Mouse (Mus musculus) liver, embryonic 16.5 days (tissue): ENCODE data around the gene Sept12. TPM values are rescaled to one million over a fixed set of nuclear protein-coding genes. Genes with fewer than 3 reads are reported as not detected.

ENCODE experiments used
- ATAC-seq: fragments of 200-750 bp; cut with Nextera tagmentation; 2 replicates; pipeline ENCODE4 v1.8.0; 2017; ENCODE audit warnings: low read depth, mild to moderate bottlenecking, moderate number of reproducible peaks, moderate library complexity
- H3K27ac ChIP-seq: fragments of 300-500 bp; sonication (generic); 2 replicates; pipeline ENCODE4 v1.5.1; 2014; ENCODE audit warnings: mild to moderate bottlenecking, low read length
- H3K27me3 ChIP-seq: fragments of 300-500 bp; sonication (generic); 2 replicates; pipeline ENCODE4 v1.6.1; 2014; ENCODE audit warnings: low read depth, low read length, mixed read lengths; ENCODE audit not compliant: control insufficient read depth, insufficient read depth
- H3K36me3 ChIP-seq: fragments of 300-500 bp; sonication (generic); 2 replicates; pipeline ENCODE4 v1.6.1; 2014; ENCODE audit warnings: mild to moderate bottlenecking; ENCODE audit not compliant: control insufficient read depth, insufficient read depth
- H3K4me1 ChIP-seq: fragments of 300-500 bp; sonication (generic); 2 replicates; pipeline ENCODE4 v1.6.1; 2014; ENCODE audit warnings: low read depth, low read length, mixed read lengths; ENCODE audit not compliant: control insufficient read depth
- H3K4me2 ChIP-seq: fragments of 300-500 bp; sonication (generic); 2 replicates; pipeline ENCODE4 v1.6.1; 2014; ENCODE audit warnings: low read depth, low read length, mixed read lengths
- H3K4me3 ChIP-seq: fragments of 300-500 bp; sonication (generic); 2 replicates; pipeline ENCODE4 v1.5.1; 2014; ENCODE audit warnings: low read depth, mild to moderate bottlenecking, low read length
- H3K9ac ChIP-seq: fragments of 300-500 bp; sonication (generic); 2 replicates; pipeline ENCODE4 v1.6.1; 2014; ENCODE audit warnings: low read depth, low read length
- H3K9me3 ChIP-seq: fragments of 300-500 bp; sonication (generic); replicated peaks from 2 replicates; pipeline ENCODE4 v1.6.1; 2016; ENCODE audit warnings: low read length; ENCODE audit not compliant: control insufficient read depth
- WGBS: fragments of 180-500 bp; shearing (Covaris S2); extraction: QIAGEN DNeasy Blood & Tissue Kit; methylation state at CpG from one replicate; pipeline ENCODE4 v1.1.7; 2014; ENCODE audit not compliant: insufficient replicate concordance; 5-methylcytosine and 5-hydroxymethylcytosine counted together
- polyA plus RNA-seq: library from polyadenylated mRNA; unstranded; fragments of >200 nt; fragmentation: Nextera tagmentation; extraction: Ambion mirVana; gene quantifications from 2 replicates; pipeline ENCODE4 v1.2.1, GENCODE M21; 2015

Sept12 gene
- polyA plus RNA-seq, 1 experiment from 2014 or later: not detected

DNA sequence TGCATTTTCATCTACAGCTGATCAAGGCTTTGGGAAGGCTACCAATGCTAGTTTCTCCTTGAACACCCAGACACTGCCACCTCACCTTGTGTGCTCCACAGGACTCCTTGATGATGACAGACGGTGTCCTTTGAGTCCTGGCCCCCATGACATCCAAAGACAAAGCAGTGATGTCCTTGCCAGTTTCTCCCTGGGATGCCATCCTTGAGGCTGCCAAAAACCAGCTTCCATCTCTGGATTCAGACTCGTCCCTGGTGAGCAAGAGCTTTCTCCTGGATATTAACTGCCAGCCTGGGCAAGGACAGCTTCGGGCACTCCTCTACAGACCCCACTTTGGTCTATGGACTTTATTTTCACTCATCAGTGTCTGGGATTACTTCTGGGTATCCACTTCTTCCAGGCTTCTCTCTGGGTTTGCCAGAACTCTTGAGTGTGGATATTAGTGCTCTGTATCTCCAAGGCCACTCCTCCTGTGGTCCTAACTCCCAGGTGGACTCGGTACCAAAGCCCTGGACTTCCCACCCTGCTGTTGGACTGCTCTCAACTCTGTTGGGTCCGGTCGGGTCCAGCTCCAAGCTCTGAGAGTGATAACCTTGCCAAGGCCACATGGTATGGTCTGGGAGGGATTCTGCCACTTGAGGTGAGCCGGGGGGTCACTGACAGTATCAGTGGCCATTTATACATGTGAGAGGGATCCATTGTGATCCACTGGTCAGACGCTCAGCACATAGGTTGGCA lies 32.1 kb downstream of the Sept12 start:
- H3K4me3 ChIP-seq: no peak overlapping the region

DNA sequence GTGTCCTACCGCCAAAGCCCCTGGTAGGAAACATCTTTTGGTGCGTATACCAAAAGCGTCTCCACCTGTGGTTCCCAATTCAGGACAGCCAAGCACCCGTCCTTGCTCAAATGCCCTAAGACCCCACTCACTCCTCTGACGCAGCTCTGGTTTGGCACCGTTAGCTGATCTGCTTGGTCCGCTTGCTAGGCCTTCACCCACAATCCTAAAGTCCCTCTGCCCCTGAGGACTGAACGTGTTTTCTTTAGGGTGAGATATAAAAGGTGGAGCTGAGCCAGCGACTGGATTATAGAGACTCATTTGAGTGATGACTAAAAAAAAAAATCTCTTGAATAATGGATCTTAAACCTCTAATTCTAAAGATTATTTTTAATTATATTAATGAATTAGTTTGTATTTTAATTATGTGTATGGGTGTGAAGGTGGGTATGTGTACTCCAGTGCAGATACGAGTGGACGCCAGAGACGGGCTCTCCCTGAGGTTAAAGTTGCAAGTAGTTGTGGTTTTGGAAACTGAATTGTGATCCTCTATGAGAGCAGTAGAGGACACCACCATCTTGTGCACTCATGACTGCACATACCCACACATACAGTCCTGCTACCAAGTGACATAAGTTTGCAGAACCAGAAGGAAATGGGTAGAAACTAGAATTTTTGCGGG lies 32.8 kb downstream of the Sept12 start:
- Histone ChIP-seq H3K9me3 (no peaks in the 10 kb centered on the region), H3K27ac (peak overlapping the region; percentile 91), H3K36me3 (no peaks in the 10 kb centered on the region), H3K4me3 (peak overlapping the region; percentile 81), H3K4me1 (peaks cover 14% of the 10 kb centered on the region), H3K4me2 (peak overlapping the region; percentile 96), H3K9ac (peak overlapping the region; percentile 94), H3K27me3 (no peaks in the 10 kb centered on the region)
- ATAC-seq: no peak
- 12% methylated on average over 13 of the region's 13 CpGs for WGBS

More for the DNA sequence above, 32.1 kb downstream of the Sept12 start:
- H3K36me3 ChIP-seq: no peaks in the 10 kb centered on the region
- no peak for ATAC-seq
- no peak overlapping the region for H3K4me2 ChIP-seq
- no peaks in the 10 kb centered on the region for H3K9me3 ChIP-seq
- no peak overlapping the region for H3K27ac ChIP-seq
- no peaks in the 10 kb centered on the region for H3K27me3 ChIP-seq
- WGBS: 72% methylated on average over 8 of the region's 8 CpGs
- H3K9ac ChIP-seq: no peak overlapping the region
- peaks cover 14% of the 10 kb centered on the region for H3K4me1 ChIP-seq

DNA sequence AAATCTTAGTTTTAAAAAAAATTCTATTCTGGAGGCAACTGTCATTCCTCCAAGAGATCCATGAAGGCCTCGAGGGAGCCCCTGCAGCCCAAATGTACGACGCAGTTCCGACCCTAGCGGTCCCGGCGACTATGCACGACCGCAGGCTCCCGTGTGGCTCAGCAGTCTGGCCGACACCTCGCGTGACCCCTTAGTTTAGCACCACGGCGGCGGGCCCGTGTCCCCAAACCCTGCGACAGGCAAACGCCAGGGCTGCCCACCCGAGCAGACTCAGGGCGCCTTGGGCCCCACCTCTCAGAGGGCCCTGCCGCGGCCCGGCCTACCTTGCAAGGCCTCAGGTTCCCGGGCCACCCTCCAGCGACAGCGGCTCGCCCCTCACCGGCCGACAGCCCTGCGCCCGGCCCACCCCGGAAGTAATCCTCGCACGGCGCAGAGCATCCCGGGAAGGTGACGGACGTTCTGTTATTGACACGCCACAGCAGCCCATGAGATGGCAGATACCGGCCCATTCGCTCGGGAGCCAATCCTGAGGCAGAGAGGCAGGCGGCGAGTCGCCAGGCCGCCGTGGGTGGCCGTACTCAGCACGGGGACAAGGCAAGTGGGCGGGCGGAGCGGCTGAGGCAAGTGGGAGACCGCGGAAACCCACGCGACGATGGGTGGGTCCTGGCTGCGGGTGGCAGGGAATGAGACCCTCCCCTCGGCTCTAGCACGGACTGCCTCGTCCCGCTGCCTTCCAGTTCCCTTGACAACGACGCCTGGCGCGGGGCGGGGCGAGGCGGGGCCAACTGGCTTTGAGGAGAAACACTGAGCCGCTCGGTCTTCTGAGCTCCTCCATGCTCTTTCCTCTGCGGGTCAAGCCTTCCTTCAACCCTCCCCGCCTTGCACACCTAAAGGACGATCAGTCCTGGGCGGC lies 33.6 kb downstream of the Sept12 start, which contains the start of gene Anks3:
Gene Anks3 (minus strand): TSS at position 409 of the 913 bp plus-strand sequence.
- H3K4me3 ChIP-seq: peak within 1 kb of the TSS; percentile 81
- H3K4me2 ChIP-seq: peak within 1 kb of the TSS; percentile 96
- ATAC-seq: peak; percentile 98
- H3K4me1 ChIP-seq: peaks cover 14% of the 10 kb centered on the region
- no peaks in the 10 kb centered on the region for H3K36me3 ChIP-seq
- H3K27me3 ChIP-seq: no peaks in the 10 kb centered on the region
- H3K9ac ChIP-seq: peak within 1 kb of the TSS; percentile 94
- H3K27ac ChIP-seq: peak within 1 kb of the TSS; percentile 91
- WGBS: under 1% methylated on average over 74 of the region's 76 CpGs
- no peaks in the 10 kb centered on the region for H3K9me3 ChIP-seq

DNA sequence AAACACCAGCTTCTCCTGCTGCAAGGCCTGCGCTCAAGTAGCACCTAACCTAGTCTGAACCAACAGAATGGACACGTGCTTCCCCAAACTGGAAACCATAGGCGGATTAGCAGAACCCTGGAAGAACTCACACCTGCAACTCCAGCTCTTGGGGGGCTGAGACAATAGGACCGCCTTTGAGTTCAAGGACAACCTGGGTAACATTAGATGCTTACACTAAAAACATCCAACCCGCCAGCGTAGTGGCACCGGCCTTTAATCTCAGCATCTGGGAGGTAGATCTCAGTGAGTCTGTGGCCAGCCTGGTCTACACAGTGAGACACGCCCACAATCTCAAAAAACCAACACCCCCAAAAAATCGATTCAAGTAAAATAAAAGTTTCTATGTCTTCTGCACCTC lies 34.3 kb downstream of the Sept12 start:
- ATAC-seq: no peak
- peak overlapping the region; percentile 96 for H3K4me2 ChIP-seq
- H3K4me1 ChIP-seq: peaks cover 14% of the 10 kb centered on the region
- no peaks in the 10 kb centered on the region for H3K27me3 ChIP-seq
- H3K27ac ChIP-seq: no peak overlapping the region
- H3K9me3 ChIP-seq: no peaks in the 10 kb centered on the region
- H3K36me3 ChIP-seq: no peaks in the 10 kb centered on the region
- H3K4me3 ChIP-seq: peak overlapping the region; percentile 81
- WGBS: 27% methylated on average over 9 of the region's 9 CpGs
- peak overlapping the region; percentile 94 for H3K9ac ChIP-seq

DNA sequence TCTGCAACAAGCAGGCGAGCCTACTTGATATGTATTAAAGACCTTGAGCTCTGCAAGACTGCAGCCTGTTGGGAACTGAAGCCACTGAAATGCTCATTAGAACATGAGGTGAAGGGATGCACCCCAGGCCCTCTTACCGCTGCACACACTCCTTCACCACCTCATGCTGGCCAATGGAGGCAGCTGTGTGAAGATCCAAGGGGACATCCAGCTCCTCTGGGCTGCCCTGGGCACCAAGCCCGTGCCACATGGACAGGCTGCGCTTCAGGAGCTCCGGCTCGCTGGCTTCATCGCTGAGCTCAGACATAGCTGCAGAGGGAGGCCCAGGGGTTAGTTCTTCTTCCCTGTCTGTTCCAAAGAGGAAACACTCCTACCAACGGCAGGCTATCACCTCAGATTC lies 37.4 kb downstream of the Sept12 start:
- WGBS: 68% methylated on average over 8 of the region's 8 CpGs
- no peak overlapping the region for H3K4me2 ChIP-seq
- H3K9ac ChIP-seq: no peak overlapping the region
- no peaks in the 10 kb centered on the region for H3K9me3 ChIP-seq
- H3K4me3 ChIP-seq: no peak overlapping the region
- H3K4me1 ChIP-seq: peaks cover 14% of the 10 kb centered on the region
- no peak overlapping the region for H3K27ac ChIP-seq
- no peak for ATAC-seq
- H3K36me3 ChIP-seq: no peaks in the 10 kb centered on the region; the same call in 1 of the 2 replicates
- H3K27me3 ChIP-seq: no peaks in the 10 kb centered on the region

DNA sequence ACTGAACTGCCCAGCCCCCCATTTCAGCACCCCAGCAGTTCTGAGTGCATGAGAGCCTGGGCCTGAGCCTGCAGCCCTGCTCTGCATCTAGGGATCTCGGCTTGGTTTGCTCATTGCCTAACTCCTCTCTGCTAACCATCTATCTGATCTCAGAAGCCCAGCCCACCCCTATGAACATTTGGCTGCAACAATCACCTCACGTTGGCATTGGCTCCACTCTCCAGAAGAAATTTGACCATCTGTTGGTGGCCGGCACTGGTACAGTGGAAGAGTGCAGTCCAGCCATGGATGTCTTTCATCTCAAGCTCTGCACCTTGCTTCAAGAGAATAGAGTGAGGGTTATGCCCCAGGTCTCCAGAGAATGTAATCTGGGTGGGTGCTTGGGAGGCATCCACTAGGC lies 40.2 kb downstream of the Sept12 start:
- ATAC-seq: no peak
- Histone ChIP-seq H3K9me3 (no peaks in the 10 kb centered on the region), H3K27ac (no peak overlapping the region), H3K4me3 (no peak overlapping the region), H3K9ac (no peak overlapping the region), H3K4me2 (no peak overlapping the region), H3K4me1 (peaks cover 5% of the 10 kb centered on the region), H3K27me3 (no peaks in the 10 kb centered on the region), H3K36me3 (no peaks in the 10 kb centered on the region; the same call in 1 of the 2 replicates)
- WGBS: 67% methylated on average over 3 of the region's 3 CpGs

DNA sequence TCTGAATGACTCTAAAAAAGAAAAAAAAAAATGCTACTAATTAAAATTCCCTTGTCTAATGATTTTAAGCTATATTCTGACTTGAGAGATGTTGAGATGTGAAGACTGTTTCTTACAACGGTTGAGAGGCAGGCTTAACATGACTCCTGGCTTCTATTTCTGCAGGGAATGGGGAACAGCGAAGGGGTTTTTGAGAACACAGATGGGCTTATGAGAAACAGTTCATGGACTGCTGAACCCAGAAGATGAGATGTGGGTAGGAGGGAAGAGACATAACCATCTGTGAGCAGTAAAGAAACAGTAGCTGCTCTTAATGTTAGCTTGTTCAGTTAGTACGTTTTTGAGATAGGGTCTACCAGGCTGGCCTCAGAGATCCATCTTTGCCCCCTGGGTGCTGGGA lies 41.0 kb downstream of the Sept12 start:
- Histone ChIP-seq H3K4me1 (no peaks in the 10 kb centered on the region), H3K4me2 (no peak overlapping the region), H3K9me3 (no peaks in the 10 kb centered on the region), H3K27me3 (no peaks in the 10 kb centered on the region), H3K9ac (no peak overlapping the region), H3K4me3 (no peak overlapping the region), H3K36me3 (no peaks in the 10 kb centered on the region; the same call in 1 of the 2 replicates), H3K27ac (no peak overlapping the region)
- no peak for ATAC-seq
- 79% methylated on average over 3 of the region's 3 CpGs for whole genome bisulfite sequencing

DNA sequence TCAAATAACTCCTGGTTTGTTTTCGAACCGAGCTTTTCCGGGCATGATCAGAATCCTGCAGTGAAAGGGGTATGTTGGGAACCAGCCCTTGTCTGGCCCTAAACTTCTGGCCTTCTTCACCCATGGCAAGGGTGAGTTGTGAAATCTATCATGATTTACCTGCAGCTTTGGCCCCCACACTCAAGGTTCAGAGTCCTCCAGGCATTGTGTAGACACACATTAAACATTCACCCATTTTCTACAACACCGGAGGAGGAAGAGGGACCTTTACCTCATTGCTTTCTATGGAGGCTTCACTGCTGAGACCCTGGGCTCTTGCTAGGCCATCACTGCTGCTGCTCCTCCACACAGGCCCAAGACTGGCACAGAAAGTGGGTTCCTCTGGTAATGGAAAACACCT lies 50.3 kb downstream of the Sept12 start:
- Histone ChIP-seq H3K27ac (peak overlapping the region; percentile 70), H3K4me1 (no peaks in the 10 kb centered on the region; the same call in 1 of the 2 replicates), H3K4me3 (peak overlapping the region; percentile 30), H3K4me2 (peak overlapping the region; percentile 4; the same call in 1 of the 2 replicates), H3K9ac (no peak overlapping the region), H3K9me3 (no peaks in the 10 kb centered on the region), H3K27me3 (no peaks in the 10 kb centered on the region), H3K36me3 (peaks cover 17% of the 10 kb centered on the region)
- 81% methylated on average over 4 of the region's 4 CpGs for WGBS
- peak; percentile 72 for ATAC-seq
